Comparison of ENCODE assay signal across 7 mouse cellular contexts in the genomic region with DNA sequence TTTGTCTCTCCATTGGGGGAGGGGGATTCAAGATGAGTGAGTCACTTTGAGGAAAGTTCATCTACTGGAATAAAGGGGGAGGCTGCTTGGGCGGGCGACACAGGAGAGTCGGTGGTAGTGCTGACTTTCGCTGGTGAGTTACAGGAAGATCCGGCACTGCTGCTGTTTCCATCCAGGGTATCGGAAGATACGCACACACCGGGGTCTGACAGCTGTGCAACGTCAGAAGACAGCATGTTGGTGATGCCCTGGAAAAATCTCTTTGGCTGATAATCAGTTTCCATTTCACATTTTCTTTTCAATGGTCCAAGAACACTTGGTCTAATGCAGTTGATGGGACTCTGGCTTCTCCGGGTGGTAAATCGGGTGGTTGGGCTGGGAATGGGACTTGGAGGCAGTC. TPM values are rescaled to one million over a fixed set of nuclear protein-coding genes. Genes with fewer than 3 reads are reported as not detected.
A peak's percentile ranks its signal among the peaks of the same experiment; 100 is the strongest.
DNase-seq lines count a peak whose midpoint lies in the region; ATAC-seq lines count a peak whose summit lies in the region.

No protein-coding gene starts in this region.

- H3K4me1 ChIP-seq in embryonic facial prominence, embryonic 13.5 days, result peaks cover 13% of the 10 kb centered on the region
- peaks cover 27% of the 10 kb centered on the region for H3K4me1 ChIP-seq in hindbrain, embryonic 14.5 days (replicated peaks; ENCODE audit: control insufficient read depth, insufficient read depth, low read length)
- H3K4me1 ChIP-seq in liver, embryonic 13.5 days (replicated peaks), result peaks cover 30% of the 10 kb centered on the region
- H3K4me1 ChIP-seq in neural tube, embryonic 13.5 days (replicated peaks), result peaks cover 32% of the 10 kb centered on the region

- H3K9ac ChIP-seq in embryonic facial prominence, embryonic 13.5 days, result peak overlapping the region; percentile 88
- peak overlapping the region; percentile 96 for H3K9ac ChIP-seq in hindbrain, embryonic 14.5 days
- peak overlapping the region; percentile 93 for H3K9ac ChIP-seq in liver, embryonic 13.5 days
- H3K9ac ChIP-seq in neural tube, embryonic 13.5 days, result peak overlapping the region; percentile 94

- H3K36me3 ChIP-seq in embryonic facial prominence, embryonic 13.5 days, result no peaks in the 10 kb centered on the region
- no peaks in the 10 kb centered on the region for H3K36me3 ChIP-seq in hindbrain, embryonic 14.5 days (replicated peaks; ENCODE audit: control insufficient read depth, insufficient read depth)
- 0 out of 2 replicates have a peak, but pooled peaks cover 8% of the 10 kb centered on the region for H3K36me3 ChIP-seq in liver, embryonic 13.5 days
- H3K36me3 ChIP-seq in neural tube, embryonic 13.5 days, result no peaks in the 10 kb centered on the region; the same call in 1 of the 2 replicates

- H3K9me3 ChIP-seq in embryonic facial prominence, embryonic 13.5 days, result no peaks in the 10 kb centered on the region
- no peaks in the 10 kb centered on the region for H3K9me3 ChIP-seq in hindbrain, embryonic 14.5 days (ENCODE audit: control insufficient read depth, low read length)
- H3K9me3 ChIP-seq in liver, embryonic 13.5 days (replicated peaks), result no peaks in the 10 kb centered on the region
- no peaks in the 10 kb centered on the region for H3K9me3 ChIP-seq in neural tube, embryonic 13.5 days

- peak overlapping the region; percentile 64 for H3K4me2 ChIP-seq in embryonic facial prominence, embryonic 13.5 days
- H3K4me2 ChIP-seq in hindbrain, embryonic 14.5 days (replicated peaks), result peak overlapping the region; percentile 61
- H3K4me2 ChIP-seq in liver, embryonic 13.5 days, result peak overlapping the region; percentile 92
- peak overlapping the region; percentile 63 for H3K4me2 ChIP-seq in neural tube, embryonic 13.5 days

- no peak for ATAC-seq in embryonic facial prominence, embryonic 13.5 days (ENCODE audit: insufficient number of reproducible peaks, insufficient read depth, low FRiP score, low TSS enrichment, low read depth)
- ATAC-seq in hindbrain, embryonic 14.5 days (ENCODE audit: low FRiP score), result no peak; the same call in 1 of the 2 replicates
- ATAC-seq in liver, embryonic 13.5 days (ENCODE audit: low read depth), result peak; percentile 52
- ATAC-seq in neural tube, embryonic 13.5 days (ENCODE audit: low read depth), result no peak

- peak overlapping the region; percentile 91 for H3K27ac ChIP-seq in embryonic facial prominence, embryonic 13.5 days
- H3K27ac ChIP-seq in hindbrain, embryonic 14.5 days, result peak overlapping the region; percentile 94
- peak overlapping the region; percentile 95 for H3K27ac ChIP-seq in liver, embryonic 13.5 days
- H3K27ac ChIP-seq in neural tube, embryonic 13.5 days (replicated peaks), result peak overlapping the region; percentile 97

- no peaks in the 10 kb centered on the region for H3K27me3 ChIP-seq in embryonic facial prominence, embryonic 13.5 days
- H3K27me3 ChIP-seq in hindbrain, embryonic 14.5 days (ENCODE audit: control insufficient read depth, insufficient read depth, low read length), result no peaks in the 10 kb centered on the region
- H3K27me3 ChIP-seq in liver, embryonic 13.5 days, result no peaks in the 10 kb centered on the region
- H3K27me3 ChIP-seq in neural tube, embryonic 13.5 days, result no peaks in the 10 kb centered on the region

- under 1% methylated on average over 11 of the region's 11 CpGs for WGBS in embryonic facial prominence, embryonic 13.5 days
- 1% methylated on average over 11 of the region's 11 CpGs for WGBS in hindbrain, embryonic 14.5 days
- WGBS in liver, embryonic 13.5 days (ENCODE audit: insufficient replicate concordance), result 1% methylated on average over 11 of the region's 11 CpGs
- WGBS in neural tube, embryonic 13.5 days, result under 1% methylated on average over 11 of the region's 11 CpGs

- peak overlapping the region; percentile 80 for H3K4me3 ChIP-seq in embryonic facial prominence, embryonic 13.5 days
- H3K4me3 ChIP-seq in hindbrain, embryonic 14.5 days (replicated peaks; ENCODE audit: low read length), result peak overlapping the region; percentile 85
- H3K4me3 ChIP-seq in liver, embryonic 13.5 days (replicated peaks), result peak overlapping the region; percentile 81
- H3K4me3 ChIP-seq in neural tube, embryonic 13.5 days, result peak overlapping the region; percentile 82

- peak; percentile 80 for DNase-seq in CD4-positive, CD25-positive, alpha-beta regulatory T cell, adult 2 months (ENCODE audit: low read depth, low spot score)
- DNase-seq in MN1 (ENCODE audit: low spot score), result peak; percentile 6
- no peak for DNase-seq in hindbrain, embryonic 14.5 days (ENCODE audit: low spot score)
- DNase-seq in liver, embryonic 13.5 days, result peak; percentile 43
- DNase-seq in frontal cortex, postnatal 25 days (ENCODE audit: low spot score in 2 of 2), result no peak

RNA-seq across cellular contexts. Expression of a gene that starts 0.7 kb away (rescaled TPM):
- polyA plus RNA-seq in embryonic facial prominence, embryonic 13.5 days (2015; fragmentation: Nextera tagmentation; extraction: Ambion mirVana), result 58.2 and 59.4 TPM in 2 replicates
- 56.0 and 61.1 TPM in 2 replicates for polyA plus RNA-seq in hindbrain, embryonic 14.5 days (2014; fragmentation: Nextera tagmentation; extraction: Ambion mirVana)
- 29.7 and 34.6 TPM in 2 replicates for polyA plus RNA-seq in liver, embryonic 13.5 days (2015; fragmentation: Nextera tagmentation; extraction: Ambion mirVana)
- polyA plus RNA-seq in neural tube, embryonic 13.5 days (2015; fragmentation: Nextera tagmentation; extraction: Ambion mirVana), result 55.6 and 59.6 TPM in 2 replicates

Comparison
In these comparisons a context has a peak if more than half of its experiments do, and no peak if none do; other contexts are left out.
1. DNase-seq: peak in CD4-positive, CD25-positive, alpha-beta regulatory T cell, adult 2 months (single experiment), MN1 (single experiment) and liver, embryonic 13.5 days (single experiment); none in hindbrain, embryonic 14.5 days (single experiment) and frontal cortex, postnatal 25 days (0 of 2).
2. Peak in every context shown above with its lines, with median percentiles within 50 percentile points of each other: H3K27ac ChIP-seq, H3K4me2 ChIP-seq, H3K4me3 ChIP-seq and H3K9ac ChIP-seq.